Mouse (Mus musculus) heart, embryonic 14.5 days (tissue): ENCODE data around the gene Jak2. TPM values are rescaled to one million over a fixed set of nuclear protein-coding genes. Genes with fewer than 3 reads are reported as not detected.

Source experiments
- ATAC-seq: fragments of 200-750 bp; cut with Nextera tagmentation; 2 replicates; pipeline ENCODE4 v1.8.0; 2017; ENCODE audit warnings: low read depth, moderate TSS enrichment; ENCODE audit not compliant: insufficient number of reproducible peaks, insufficient read depth, low FRiP score
- H3K27ac ChIP-seq, 2 experiments: fragments of 200-500 bp in 1 of 2; fragments of 300-500 bp in 1 of 2; sonication (generic) in 1 of 2; replicated peaks in 1 of 2; 2 replicates each; pipeline ENCODE4 v1.5.1; 2012 to 2014; ENCODE audit warnings: low read depth in 2 of 2, low read length in 2 of 2, control low read depth in 1 of 2, mild to moderate bottlenecking in 1 of 2, mixed read lengths in 1 of 2; ENCODE audit not compliant: control insufficient read depth in 1 of 2, insufficient read depth in 1 of 2
- H3K27me3 ChIP-seq: fragments of 300-500 bp; sonication (generic); 2 replicates; pipeline ENCODE4 v1.6.1; 2014; ENCODE audit warnings: mild to moderate bottlenecking, low read length, control low read depth; ENCODE audit not compliant: control insufficient read depth, insufficient read depth
- H3K36me3 ChIP-seq: fragments of 300-500 bp; sonication (generic); 2 replicates; pipeline ENCODE4 v1.6.1; 2014; ENCODE audit warnings: mild to moderate bottlenecking, control low read depth, low read length, mixed read lengths; ENCODE audit not compliant: control insufficient read depth, insufficient read depth
- H3K4me1 ChIP-seq, 2 experiments: fragments of 200-500 bp in 1 of 2; fragments of 300-500 bp in 1 of 2; sonication (generic) in 1 of 2; 2 replicates each; pipeline ENCODE4 v1.6.1; 2012 to 2014; ENCODE audit warnings: low read length in 2 of 2, control low read depth in 1 of 2, mixed read lengths in 1 of 2; ENCODE audit not compliant: control insufficient read depth in 2 of 2, insufficient read depth in 2 of 2
- H3K4me2 ChIP-seq: fragments of 300-500 bp; sonication (generic); 2 replicates; pipeline ENCODE4 v1.6.1; 2014; ENCODE audit warnings: mild to moderate bottlenecking, low read length
- H3K4me3 ChIP-seq, 2 experiments: fragments of 200-500 bp in 1 of 2; fragments of 300-500 bp in 1 of 2; sonication (generic) in 1 of 2; 2 replicates each; pipeline ENCODE4 v1.5.1; 2012 to 2014; ENCODE audit warnings: low read length in 2 of 2, mild to moderate bottlenecking in 2 of 2, control low read depth in 1 of 2, low read depth in 1 of 2, moderate library complexity in 1 of 2; ENCODE audit not compliant: control insufficient read depth in 1 of 2, insufficient read depth in 1 of 2
- H3K9ac ChIP-seq: fragments of 300-500 bp; sonication (generic); 2 replicates; pipeline ENCODE4 v1.6.1; 2014; ENCODE audit warnings: mild to moderate bottlenecking, low read length
- H3K9me3 ChIP-seq: fragments of 300-500 bp; sonication (generic); 2 replicates; pipeline ENCODE4 v1.6.1; 2016; ENCODE audit warnings: low read length, control low read depth; ENCODE audit not compliant: control insufficient read depth
- WGBS: fragments of 180-500 bp; shearing (Covaris S2); extraction: QIAGEN DNeasy Blood & Tissue Kit; methylation state at CpG from one replicate; pipeline ENCODE4 v1.1.7; 2014; 5-methylcytosine and 5-hydroxymethylcytosine counted together
- polyA plus RNA-seq: library from polyadenylated mRNA; unstranded; fragments of >200 nt; fragmentation: Nextera tagmentation; extraction: Ambion mirVana; gene quantifications from 2 replicates; pipeline ENCODE4 v1.2.1, GENCODE M21; 2014

The Jak2 gene
- polyA plus RNA-seq, 1 experiment from 2014 or later = 11.1 TPM

GRCm38 (mm10) chr19:29287863-29288262, 36.2 kb downstream of the Jak2 start:
- 82% methylated on average over 8 of the region's 8 CpGs for WGBS
- H3K9ac ChIP-seq = no peak overlapping the region
- peaks cover 64% of the 10 kb centered on the region for H3K36me3 ChIP-seq
- no peak for ATAC-seq
- H3K4me1 ChIP-seq = peaks cover 5 to 6% of the 10 kb centered on the region in 2 experiments; a peak in 3 of 4 replicates
- H3K4me3 ChIP-seq = no peak overlapping the region
- no peak overlapping the region for H3K4me2 ChIP-seq
- no peaks in the 10 kb centered on the region for H3K27me3 ChIP-seq
- no peak overlapping the region for H3K27ac ChIP-seq
- no peaks in the 10 kb centered on the region for H3K9me3 ChIP-seq

GRCm38 (mm10) chr19:29291532-29291931, 39.9 kb downstream of the Jak2 start:
- peaks cover 58% of the 10 kb centered on the region for H3K36me3 ChIP-seq
- ATAC-seq = no peak

DNA sequence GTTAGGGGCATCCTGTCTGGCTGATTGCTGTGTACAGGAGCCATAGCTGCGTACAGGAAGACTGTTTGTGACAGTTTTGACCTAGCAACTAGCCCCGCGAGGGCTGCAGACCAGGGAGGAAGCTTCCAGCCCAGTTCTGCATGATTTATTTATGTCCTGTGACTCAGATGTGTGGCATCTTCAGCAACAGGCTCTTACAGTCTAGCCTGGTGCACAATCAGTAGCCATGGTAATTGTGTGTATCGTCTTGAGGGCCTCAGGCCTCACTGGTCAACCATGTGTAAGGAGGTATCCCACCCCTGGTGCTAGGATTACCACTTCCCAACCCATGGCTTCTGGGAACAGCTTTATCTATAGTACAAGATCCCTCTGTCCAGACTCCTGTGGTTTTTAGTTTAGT, 40.9 kb downstream of the Jak2 start:
- peak overlapping the region in 1 of 2 experiments; percentile 3; a peak in 2 of 4 replicates for H3K27ac ChIP-seq
- H3K27me3 ChIP-seq = no peaks in the 10 kb centered on the region
- H3K9ac ChIP-seq = no peak overlapping the region
- peaks cover 53% of the 10 kb centered on the region for H3K36me3 ChIP-seq
- ATAC-seq = no peak
- H3K9me3 ChIP-seq = no peaks in the 10 kb centered on the region
- WGBS = 40% methylated on average over 4 of the region's 4 CpGs
- H3K4me2 ChIP-seq = no peak overlapping the region
- peaks cover 5 to 6% of the 10 kb centered on the region in 2 experiments; a peak in 3 of 4 replicates for H3K4me1 ChIP-seq
- no peak overlapping the region for H3K4me3 ChIP-seq

More at GRCm38 (mm10) chr19:29291532-29291931, 39.9 kb downstream of the Jak2 start:
- 86% methylated on average over 14 of the region's 14 CpGs for WGBS
- H3K4me2 ChIP-seq = no peak overlapping the region
- no peak overlapping the region for H3K9ac ChIP-seq
- no peak overlapping the region; a peak in 1 of 4 replicates for H3K27ac ChIP-seq
- no peaks in the 10 kb centered on the region for H3K27me3 ChIP-seq
- no peak overlapping the region for H3K4me3 ChIP-seq
- H3K9me3 ChIP-seq = no peaks in the 10 kb centered on the region
- H3K4me1 ChIP-seq = peaks cover 5 to 6% of the 10 kb centered on the region in 2 experiments; a peak in 3 of 4 replicates

DNA sequence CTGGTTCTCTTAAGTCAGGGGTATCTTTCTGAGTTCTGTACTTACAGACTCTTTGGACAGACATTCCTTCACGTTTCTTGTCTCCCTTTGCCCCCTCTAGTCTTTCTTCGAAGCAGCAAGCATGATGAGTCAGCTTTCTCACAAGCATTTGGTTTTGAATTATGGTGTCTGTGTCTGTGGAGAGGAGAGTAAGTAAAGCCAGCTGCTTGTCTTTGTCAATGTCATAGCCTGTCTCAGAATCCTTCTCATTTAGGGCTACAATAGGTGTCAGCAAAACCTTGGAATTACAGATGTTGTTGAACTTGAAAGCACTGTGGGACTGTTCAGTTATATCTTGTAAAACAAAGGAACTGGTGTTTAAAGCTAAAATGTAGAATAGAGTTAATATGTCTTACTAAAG, 43.1 kb downstream of the Jak2 start:
- WGBS = 69% methylated on average over 2 of the region's 2 CpGs
- Histone ChIP-seq H3K9me3 (no peaks in the 10 kb centered on the region), H3K4me1 (peaks cover 5 to 6% of the 10 kb centered on the region in 2 experiments; a peak in 3 of 4 replicates), H3K9ac (no peak overlapping the region), H3K27me3 (no peaks in the 10 kb centered on the region), H3K4me2 (no peak overlapping the region), H3K36me3 (peaks cover 61% of the 10 kb centered on the region), H3K27ac (no peak overlapping the region), H3K4me3 (no peak overlapping the region)
- no peak for ATAC-seq

- Histone ChIP-seq H3K9ac (no peak overlapping the region), H3K36me3 (peaks cover 69% of the 10 kb centered on the region), H3K4me2 (no peak overlapping the region), H3K9me3 (no peaks in the 10 kb centered on the region), H3K27me3 (no peaks in the 10 kb centered on the region), H3K27ac (no peak overlapping the region), H3K4me1 (peaks cover 5 to 6% of the 10 kb centered on the region in 2 experiments; a peak in 3 of 4 replicates), H3K4me3 (no peak overlapping the region)
- no peak for ATAC-seq
Measured at GRCm38 (mm10) chr19:29296166-29296565, 44.5 kb downstream of the Jak2 start.

GRCm38 (mm10) chr19:29297366-29297765, 45.7 kb downstream of the Jak2 start:
- H3K4me1 ChIP-seq = peaks cover 2% of the 10 kb centered on the region in 2 experiments; a peak in 3 of 4 replicates
- peaks cover 67% of the 10 kb centered on the region for H3K36me3 ChIP-seq
- ATAC-seq = no peak
- no peaks in the 10 kb centered on the region for H3K27me3 ChIP-seq
- no peak overlapping the region for H3K9ac ChIP-seq
- H3K4me2 ChIP-seq = no peak overlapping the region
- no peaks in the 10 kb centered on the region for H3K9me3 ChIP-seq
- H3K4me3 ChIP-seq = no peak overlapping the region
- H3K27ac ChIP-seq = no peak overlapping the region
- 94% methylated on average over 1 of the region's 1 CpGs for WGBS

DNA sequence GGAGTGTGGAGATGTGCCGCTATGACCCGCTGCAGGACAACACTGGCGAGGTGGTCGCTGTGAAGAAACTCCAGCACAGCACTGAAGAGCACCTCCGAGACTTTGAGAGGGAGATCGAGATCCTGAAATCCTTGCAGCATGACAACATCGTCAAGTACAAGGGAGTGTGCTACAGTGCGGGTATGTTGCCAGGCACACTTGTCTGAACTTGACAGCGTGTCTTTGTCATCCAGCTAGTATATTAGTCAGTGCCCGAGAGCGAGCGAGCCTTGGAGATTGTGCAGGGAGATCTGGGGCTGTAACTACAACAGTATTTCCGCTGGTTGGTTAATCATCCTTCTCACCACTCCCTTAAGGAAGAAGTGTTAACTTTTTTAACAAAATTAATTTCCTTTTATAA, 49.3 kb downstream of the Jak2 start:
- no peak overlapping the region for H3K27ac ChIP-seq
- no peak overlapping the region for H3K4me3 ChIP-seq
- peaks cover 68% of the 10 kb centered on the region for H3K36me3 ChIP-seq
- 85% methylated on average over 13 of the region's 13 CpGs for WGBS
- no peak overlapping the region for H3K4me2 ChIP-seq
- H3K9ac ChIP-seq = no peak overlapping the region
- no peaks in the 10 kb centered on the region for H3K9me3 ChIP-seq
- H3K27me3 ChIP-seq = no peaks in the 10 kb centered on the region
- H3K4me1 ChIP-seq = no peaks in the 10 kb centered on the region
- ATAC-seq = no peak

GRCm38 (mm10) chr19:29302119-29302518, 50.5 kb downstream of the Jak2 start:
- WGBS = 89% methylated on average over 2 of the region's 2 CpGs
- Histone ChIP-seq H3K4me3 (no peak overlapping the region), H3K27ac (no peak overlapping the region), H3K9me3 (no peaks in the 10 kb centered on the region), H3K4me1 (no peaks in the 10 kb centered on the region), H3K9ac (no peak overlapping the region), H3K36me3 (peaks cover 61% of the 10 kb centered on the region), H3K27me3 (no peaks in the 10 kb centered on the region), H3K4me2 (no peak overlapping the region)
- no peak for ATAC-seq
